Mouse (Mus musculus) liver, embryonic 16.5 days (tissue): ENCODE data around the gene Prr3. TPM values are rescaled to one million over a fixed set of nuclear protein-coding genes. Genes with fewer than 3 reads are reported as not detected.

Experiments
- ATAC-seq: fragments of 200-750 bp; cut with Nextera tagmentation; 2 replicates; pipeline ENCODE4 v1.8.0; 2017; ENCODE audit warnings: low read depth, mild to moderate bottlenecking, moderate number of reproducible peaks, moderate library complexity
- H3K27ac ChIP-seq: fragments of 300-500 bp; sonication (generic); 2 replicates; pipeline ENCODE4 v1.5.1; 2014; ENCODE audit warnings: mild to moderate bottlenecking, low read length
- H3K27me3 ChIP-seq: fragments of 300-500 bp; sonication (generic); 2 replicates; pipeline ENCODE4 v1.6.1; 2014; ENCODE audit warnings: low read depth, low read length, mixed read lengths; ENCODE audit not compliant: control insufficient read depth, insufficient read depth
- H3K36me3 ChIP-seq: fragments of 300-500 bp; sonication (generic); 2 replicates; pipeline ENCODE4 v1.6.1; 2014; ENCODE audit warnings: mild to moderate bottlenecking; ENCODE audit not compliant: control insufficient read depth, insufficient read depth
- H3K4me1 ChIP-seq: fragments of 300-500 bp; sonication (generic); 2 replicates; pipeline ENCODE4 v1.6.1; 2014; ENCODE audit warnings: low read depth, low read length, mixed read lengths; ENCODE audit not compliant: control insufficient read depth
- H3K4me2 ChIP-seq: fragments of 300-500 bp; sonication (generic); 2 replicates; pipeline ENCODE4 v1.6.1; 2014; ENCODE audit warnings: low read depth, low read length, mixed read lengths
- H3K4me3 ChIP-seq: fragments of 300-500 bp; sonication (generic); 2 replicates; pipeline ENCODE4 v1.5.1; 2014; ENCODE audit warnings: low read depth, mild to moderate bottlenecking, low read length
- H3K9ac ChIP-seq: fragments of 300-500 bp; sonication (generic); 2 replicates; pipeline ENCODE4 v1.6.1; 2014; ENCODE audit warnings: low read depth, low read length
- H3K9me3 ChIP-seq: fragments of 300-500 bp; sonication (generic); replicated peaks from 2 replicates; pipeline ENCODE4 v1.6.1; 2016; ENCODE audit warnings: low read length; ENCODE audit not compliant: control insufficient read depth
- WGBS: fragments of 180-500 bp; shearing (Covaris S2); extraction: QIAGEN DNeasy Blood & Tissue Kit; methylation state at CpG from one replicate; pipeline ENCODE4 v1.1.7; 2014; ENCODE audit not compliant: insufficient replicate concordance; 5-methylcytosine and 5-hydroxymethylcytosine counted together
- polyA plus RNA-seq: library from polyadenylated mRNA; unstranded; fragments of >200 nt; fragmentation: Nextera tagmentation; extraction: Ambion mirVana; gene quantifications from 2 replicates; pipeline ENCODE4 v1.2.1, GENCODE M21; 2015

Gene Prr3
- 5.5 and 5.9 TPM in 2 replicates for polyA plus RNA-seq

DNA sequence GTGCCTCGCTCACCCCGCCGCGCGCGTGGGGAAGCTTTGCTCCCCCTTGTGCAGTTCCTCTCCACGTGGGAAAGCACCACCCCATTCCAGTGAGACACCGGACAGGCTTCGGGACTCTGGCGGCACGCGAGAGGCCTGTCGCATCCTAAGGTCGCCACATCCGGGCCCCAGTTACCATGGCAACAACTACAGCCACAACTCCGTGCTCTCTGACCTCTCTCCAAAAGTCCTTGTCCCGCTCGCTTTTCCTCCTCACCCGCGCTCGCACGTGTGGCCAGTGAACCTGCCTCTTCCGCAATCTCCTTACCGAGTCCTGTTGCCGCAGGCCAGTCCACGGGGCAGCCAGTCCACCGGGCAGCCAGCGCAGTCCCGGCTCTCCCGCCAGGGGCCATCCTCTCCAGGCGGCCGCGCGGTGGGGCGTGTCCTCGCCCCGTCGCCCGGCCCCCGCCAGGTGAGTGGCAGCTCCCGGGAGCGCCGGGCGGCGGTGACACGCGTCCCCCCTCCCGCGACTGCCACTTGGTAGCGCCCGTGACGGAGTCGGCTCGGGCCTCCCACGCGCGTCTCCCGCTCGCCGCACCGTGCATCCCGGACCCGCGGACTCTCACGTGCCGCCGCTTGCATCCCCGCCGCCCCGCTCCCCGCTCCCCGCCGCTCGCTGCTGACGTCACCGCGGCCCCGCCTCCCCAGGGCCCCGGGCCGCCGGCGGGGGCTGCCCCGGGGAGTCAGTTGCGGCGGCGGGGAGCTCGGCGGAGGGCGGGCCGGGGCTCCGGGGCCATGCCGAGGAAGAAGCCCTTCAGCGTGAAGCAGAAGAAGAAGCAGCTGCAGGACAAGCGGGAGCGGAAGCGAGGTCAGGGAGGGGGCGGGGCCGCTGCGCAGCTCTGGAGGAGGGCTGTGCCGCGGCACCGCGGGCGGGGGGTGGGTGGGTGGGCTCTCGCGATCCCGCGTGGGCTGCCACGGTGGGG lies at the start of gene Prr3, which contains the start of gene Gnl1:
TSS of gene Prr3 (minus strand) at position 836 of the 962 bp plus-strand sequence.
TSS of gene Gnl1 (plus strand) at position 451 of the 962 bp plus-strand sequence.
- peak within 1 kb of the TSS; percentile 89 for H3K4me3 ChIP-seq
- peaks cover 5% of the 10 kb centered on the region; the same call in 1 of the 2 replicates for H3K36me3 ChIP-seq
- no peaks in the 10 kb centered on the region for H3K9me3 ChIP-seq
- H3K27ac ChIP-seq, result peak within 1 kb of the TSS; percentile 86
- ATAC-seq, result peak; percentile 90
- H3K4me2 ChIP-seq, result peak within 1 kb of the TSS; percentile 98
- H3K27me3 ChIP-seq, result no peaks in the 10 kb centered on the region
- WGBS, result under 1% methylated on average over 95 of the region's 109 CpGs
- peak within 1 kb of the TSS; percentile 81 for H3K9ac ChIP-seq
- H3K4me1 ChIP-seq, result peaks cover 17% of the 10 kb centered on the region

DNA sequence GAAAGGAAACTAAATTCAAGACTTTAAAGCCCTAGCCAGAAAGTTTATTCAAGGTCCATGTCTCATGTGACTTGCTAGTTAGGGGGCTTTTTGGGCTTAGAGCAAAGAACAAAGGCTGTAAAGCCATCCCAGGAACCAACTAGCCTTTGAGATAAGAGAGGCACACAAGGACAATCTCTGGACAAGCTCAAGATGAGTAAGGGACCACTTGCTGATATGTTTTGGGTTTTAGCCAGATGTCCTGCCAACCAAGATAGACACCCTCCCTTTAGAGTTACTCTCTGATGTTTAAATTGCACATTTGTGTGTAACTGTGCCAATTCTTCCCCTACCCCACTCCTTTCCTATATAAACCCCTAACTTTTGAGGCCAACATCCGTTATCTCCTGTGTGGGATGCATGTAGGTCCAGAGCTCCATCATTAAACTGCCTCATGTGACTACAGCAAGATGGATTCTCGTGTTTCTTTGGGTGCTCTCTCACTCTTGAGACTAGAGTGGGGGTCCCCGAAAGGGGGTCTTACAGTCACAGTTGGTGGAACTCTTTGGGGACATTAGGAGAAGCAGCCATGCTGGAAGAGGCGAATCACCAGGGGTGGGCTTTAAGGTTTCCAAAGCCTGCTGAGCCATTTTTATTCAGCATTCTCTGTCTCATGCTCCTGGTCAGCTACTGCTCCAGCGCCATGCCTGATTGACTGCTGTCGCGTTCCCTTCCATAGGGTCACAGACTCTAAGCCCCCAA lies 49.0 kb upstream of the Prr3 start:
- H3K27ac ChIP-seq, result no peak overlapping the region

DNA sequence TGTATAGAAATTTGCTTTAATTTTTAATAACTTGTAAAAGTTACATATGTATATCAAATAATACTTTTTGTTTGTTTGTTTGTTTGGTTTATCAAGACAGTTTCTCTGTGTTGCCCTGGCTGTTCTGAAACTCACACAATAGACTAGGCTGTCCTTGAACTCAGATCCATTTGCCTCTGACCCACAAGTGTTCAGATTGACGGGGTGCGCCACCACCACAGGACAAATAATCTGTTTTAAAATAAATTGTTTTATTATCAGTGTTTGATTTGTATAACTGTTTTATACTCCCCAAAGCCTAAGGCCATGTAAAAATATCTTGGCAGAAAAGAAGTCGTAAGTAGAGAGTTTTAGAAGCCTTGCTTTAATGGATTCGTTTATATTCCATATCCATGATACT lies 47.6 kb upstream of the Prr3 start:
- peaks cover 37% of the 10 kb centered on the region for H3K4me1 ChIP-seq
- no peaks in the 10 kb centered on the region for H3K36me3 ChIP-seq
- H3K9me3 ChIP-seq, result no peaks in the 10 kb centered on the region
- 78% methylated on average over 4 of the region's 4 CpGs for WGBS
- H3K4me2 ChIP-seq, result no peak overlapping the region
- H3K27ac ChIP-seq, result no peak overlapping the region
- no peak overlapping the region for H3K4me3 ChIP-seq
- ATAC-seq, result no peak
- H3K9ac ChIP-seq, result no peak overlapping the region
- no peaks in the 10 kb centered on the region for H3K27me3 ChIP-seq

More for the DNA sequence above, 49.0 kb upstream of the Prr3 start:
- Histone ChIP-seq H3K4me1 (peaks cover 23% of the 10 kb centered on the region), H3K27me3 (no peaks in the 10 kb centered on the region), H3K9me3 (no peaks in the 10 kb centered on the region), H3K4me2 (no peak overlapping the region), H3K9ac (no peak overlapping the region), H3K36me3 (no peaks in the 10 kb centered on the region), H3K4me3 (no peak overlapping the region)
- WGBS, result 81% methylated on average over 7 of the region's 7 CpGs
- no peak for ATAC-seq

GRCm38 (mm10) chr17:36025901-36026300 lies 45.9 kb upstream of the Prr3 start:
- H3K4me2 ChIP-seq, result no peak overlapping the region
- WGBS, result 69% methylated on average over 4 of the region's 4 CpGs
- H3K9ac ChIP-seq, result no peak overlapping the region
- no peaks in the 10 kb centered on the region for H3K27me3 ChIP-seq
- no peaks in the 10 kb centered on the region for H3K36me3 ChIP-seq
- no peak overlapping the region for H3K27ac ChIP-seq
- no peak for ATAC-seq
- peaks cover 42% of the 10 kb centered on the region for H3K4me1 ChIP-seq
- no peaks in the 10 kb centered on the region for H3K9me3 ChIP-seq
- no peak overlapping the region for H3K4me3 ChIP-seq

DNA sequence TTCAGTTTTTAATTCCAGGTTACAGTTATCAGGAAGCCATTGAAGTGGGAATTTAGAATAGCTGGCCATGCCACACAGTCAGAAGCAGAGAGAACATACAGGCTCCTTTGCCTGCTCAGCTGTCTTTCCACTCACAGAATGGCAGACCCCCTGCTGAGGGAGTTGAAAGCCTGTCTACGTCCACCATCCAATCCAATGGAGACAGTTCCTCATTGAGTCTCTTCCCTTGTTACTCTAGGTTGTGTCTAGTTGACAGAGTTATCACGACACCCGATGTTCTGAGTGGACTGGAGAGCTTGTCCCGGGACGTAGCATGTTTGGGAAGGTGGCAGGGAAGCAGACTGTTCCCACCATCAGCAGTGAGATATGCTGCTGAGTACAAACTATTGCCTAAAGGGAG lies 45.2 kb upstream of the Prr3 start:
- no peak overlapping the region for H3K9ac ChIP-seq
- 62% methylated on average over 5 of the region's 5 CpGs for WGBS
- no peak for ATAC-seq
- peaks cover 42% of the 10 kb centered on the region for H3K4me1 ChIP-seq
- H3K9me3 ChIP-seq, result no peaks in the 10 kb centered on the region
- no peaks in the 10 kb centered on the region for H3K27me3 ChIP-seq
- H3K27ac ChIP-seq, result 0 out of 2 replicates have a peak overlapping the region, but pooled peaks have one; percentile 5
- H3K36me3 ChIP-seq, result no peaks in the 10 kb centered on the region
- no peak overlapping the region for H3K4me3 ChIP-seq
- H3K4me2 ChIP-seq, result no peak overlapping the region

DNA sequence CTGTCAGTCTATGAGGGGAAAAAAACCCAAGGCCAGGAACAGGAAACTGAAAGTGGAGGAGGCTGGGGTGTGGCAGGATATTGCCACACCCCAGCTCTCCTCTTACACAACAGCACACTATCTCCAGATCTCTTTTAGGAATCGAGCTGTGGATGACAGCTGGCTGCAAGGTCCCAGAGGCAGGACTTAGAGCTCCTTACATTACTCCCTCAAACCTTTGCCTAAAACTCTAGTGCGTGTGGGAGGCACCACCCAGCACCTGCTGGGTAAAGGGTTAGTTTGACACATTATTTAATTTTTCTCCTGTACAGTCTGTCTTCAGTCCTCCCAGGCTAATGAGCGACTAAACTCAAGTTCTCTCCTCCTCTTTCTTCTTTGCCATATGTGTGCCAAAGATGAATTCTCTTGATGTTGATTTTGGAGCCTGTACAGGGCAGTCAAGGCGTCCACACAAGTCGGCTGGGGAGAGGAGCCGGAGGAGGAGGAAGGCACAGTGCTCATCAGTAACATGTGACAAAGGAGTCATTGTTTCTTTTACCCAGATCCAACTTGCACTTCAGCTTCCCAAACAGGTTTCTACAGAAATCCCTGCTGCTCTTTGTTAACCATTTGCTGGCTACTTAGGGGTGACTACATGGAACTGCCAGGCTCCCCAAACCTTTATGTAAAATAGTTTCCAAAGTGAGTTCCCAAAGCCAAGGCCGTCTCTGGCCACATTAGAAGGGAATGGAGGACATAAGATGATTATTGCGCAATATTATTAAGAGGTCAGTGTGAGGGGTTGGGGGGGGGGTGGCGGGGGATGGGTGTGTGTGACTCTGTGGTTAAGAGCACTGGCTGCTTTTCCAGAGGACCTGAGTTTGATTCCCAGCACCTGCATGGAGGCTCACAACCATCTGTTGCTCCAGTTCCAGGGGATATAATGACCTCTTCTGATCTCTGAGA lies 43.9 kb upstream of the Prr3 start:
- H3K9me3 ChIP-seq, result no peaks in the 10 kb centered on the region
- ATAC-seq, result peak; percentile 45
- H3K27ac ChIP-seq, result peak overlapping the region; percentile 66
- peak overlapping the region; percentile 2; the same call in 1 of the 2 replicates for H3K9ac ChIP-seq
- 48% methylated on average over 9 of the region's 9 CpGs for WGBS
- peak overlapping the region; percentile 46 for H3K4me2 ChIP-seq
- peaks cover 47% of the 10 kb centered on the region for H3K4me1 ChIP-seq
- no peaks in the 10 kb centered on the region for H3K36me3 ChIP-seq
- no peaks in the 10 kb centered on the region for H3K27me3 ChIP-seq
- H3K4me3 ChIP-seq, result peak overlapping the region; percentile 20

- peak overlapping the region; percentile 36 for H3K27ac ChIP-seq
- H3K4me3 ChIP-seq, result no peak overlapping the region
- no peaks in the 10 kb centered on the region for H3K36me3 ChIP-seq
- no peak overlapping the region for H3K9ac ChIP-seq
- WGBS, result 84% methylated on average over 6 of the region's 6 CpGs
- no peak for ATAC-seq
- no peaks in the 10 kb centered on the region for H3K9me3 ChIP-seq
- peaks cover 51% of the 10 kb centered on the region for H3K4me1 ChIP-seq
- no peaks in the 10 kb centered on the region for H3K27me3 ChIP-seq
- 0 out of 2 replicates have a peak overlapping the region, but pooled peaks have one; percentile 46 for H3K4me2 ChIP-seq
These were observed 42.9 kb upstream of the Prr3 start for GRCm38 (mm10) chr17:36022922-36023321.

- Histone ChIP-seq H3K4me1 (peaks cover 58% of the 10 kb centered on the region), H3K36me3 (peaks cover 5% of the 10 kb centered on the region; the same call in 1 of the 2 replicates), H3K9ac (no peak overlapping the region), H3K4me2 (no peak overlapping the region), H3K27me3 (no peaks in the 10 kb centered on the region), H3K27ac (no peak overlapping the region), H3K4me3 (no peak overlapping the region), H3K9me3 (no peaks in the 10 kb centered on the region)
- WGBS, result 79% methylated on average over 9 of the region's 9 CpGs
- no peak for ATAC-seq
These were observed 42.1 kb upstream of the Prr3 start for GRCm38 (mm10) chr17:36022098-36022497.
